Mouse (Mus musculus): ENCODE data around the gene Rab30.

DNA sequence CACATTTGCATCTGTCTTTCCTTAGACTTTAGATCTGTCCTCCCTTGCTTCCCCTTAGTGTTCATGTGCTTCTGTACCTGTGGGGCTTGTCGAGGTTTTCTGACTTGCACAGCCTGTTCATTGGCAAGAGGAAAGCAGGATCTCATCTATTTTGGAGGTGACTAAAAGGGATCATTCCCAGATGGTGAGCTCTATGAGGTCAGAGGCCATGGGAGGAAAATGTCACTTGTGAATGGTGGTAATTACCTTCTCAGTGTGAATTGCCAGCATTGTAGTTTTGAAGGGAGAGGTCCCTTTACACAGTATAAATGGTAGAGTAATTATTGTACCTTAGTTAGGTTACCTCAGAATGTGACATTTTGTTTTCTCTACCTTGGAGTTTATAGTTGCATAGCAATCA, 148.8 kb downstream of the Rab30 start:
- no peak for TF ChIP-seq CTCF (IDR thresholded peaks at IDR 0.05; ENCODE audit: low read depth)
- no peak for TF ChIP-seq EP300 (optimal IDR thresholded peaks at IDR 0.05)
